Mouse (Mus musculus) limb, embryonic 10.5 days (tissue): ENCODE measurements around the gene Gm3099. TPM values are rescaled to one million over a fixed set of nuclear protein-coding genes. Genes with fewer than 3 reads are reported as not detected.
"Not testable (repeated sequence)": the region's sequence is repeated elsewhere in the genome, so short reads cannot be mapped to it uniquely, and the experiment has no call there.

ENCODE experiments used
- DNase-seq: peaks from one replicate; pipeline ENCODE4 v3.0.0-alpha.2; 2017; ENCODE audit warnings: low spot score
- H3K27ac ChIP-seq: fragments of 300-500 bp; sonication (generic); 2 replicates; pipeline ENCODE4 v1.5.1; 2016; ENCODE audit warnings: mild to moderate bottlenecking
- H3K27me3 ChIP-seq: fragments of 300-500 bp; sonication (generic); 2 replicates; pipeline ENCODE4 v1.6.1; 2016; ENCODE audit warnings: low read depth, mild to moderate bottlenecking; ENCODE audit not compliant: poor library complexity, severe bottlenecking
- H3K36me3 ChIP-seq: fragments of 300-500 bp; sonication (generic); 2 replicates; pipeline ENCODE4 v1.6.1; 2016; ENCODE audit warnings: mild to moderate bottlenecking, moderate library complexity
- H3K4me1 ChIP-seq: fragments of 300-500 bp; sonication (generic); 2 replicates; pipeline ENCODE4 v1.6.1; 2016
- H3K4me3 ChIP-seq: fragments of 300-500 bp; sonication (generic); 2 replicates; pipeline ENCODE4 v1.5.1; 2016; ENCODE audit warnings: mild to moderate bottlenecking, moderate library complexity
- H3K9me3 ChIP-seq: fragments of 300-500 bp; sonication (generic); replicated peaks from 2 replicates; pipeline ENCODE4 v1.6.1; 2016; ENCODE audit warnings: mild to moderate bottlenecking
- WGBS: fragments of 180-500 bp; shearing (Covaris S2); methylation state at CpG from one replicate; pipeline ENCODE4 v1.1.7; 2016; 5-methylcytosine and 5-hydroxymethylcytosine counted together
- polyA plus RNA-seq: library from polyadenylated mRNA; unstranded; fragments of >200 nt; fragmentation: Nextera tagmentation; extraction: Ambion mirVana; gene quantifications from 2 replicates; pipeline ENCODE4 v1.2.1, GENCODE M21; 2016

Gene Gm3099
- polyA plus RNA-seq, result not detected in 2 replicates

DNA sequence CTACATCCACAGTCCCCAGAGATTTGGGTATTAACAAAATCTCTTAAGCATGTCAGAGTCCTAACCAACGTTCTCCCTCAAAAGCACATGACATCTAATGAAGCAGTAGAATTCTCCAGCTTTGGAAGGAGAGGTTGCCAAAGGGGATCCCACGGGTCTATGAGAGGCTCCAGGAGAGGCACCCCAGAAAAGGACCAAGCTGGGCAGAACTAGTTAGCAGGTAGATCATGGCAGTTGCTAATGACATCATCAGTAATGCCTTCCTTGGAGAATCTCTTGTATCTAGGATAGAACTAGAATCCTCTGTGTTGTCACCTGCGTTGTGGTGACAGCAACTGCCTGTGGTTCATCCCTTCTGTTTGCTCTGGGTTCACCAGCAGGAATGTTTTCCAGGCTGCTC lies at the start of gene Gm3099:
Gm3099 (plus strand) TSS at position 301 of the 400 bp plus-strand sequence.
- H3K36me3 ChIP-seq, H3K27me3 ChIP-seq, DNase-seq, H3K9me3 ChIP-seq, H3K27ac ChIP-seq, H3K4me3 ChIP-seq, H3K4me1 ChIP-seq: not testable (repeated sequence)
- WGBS, result 79% methylated on average over 1 of the region's 3 CpGs

DNA sequence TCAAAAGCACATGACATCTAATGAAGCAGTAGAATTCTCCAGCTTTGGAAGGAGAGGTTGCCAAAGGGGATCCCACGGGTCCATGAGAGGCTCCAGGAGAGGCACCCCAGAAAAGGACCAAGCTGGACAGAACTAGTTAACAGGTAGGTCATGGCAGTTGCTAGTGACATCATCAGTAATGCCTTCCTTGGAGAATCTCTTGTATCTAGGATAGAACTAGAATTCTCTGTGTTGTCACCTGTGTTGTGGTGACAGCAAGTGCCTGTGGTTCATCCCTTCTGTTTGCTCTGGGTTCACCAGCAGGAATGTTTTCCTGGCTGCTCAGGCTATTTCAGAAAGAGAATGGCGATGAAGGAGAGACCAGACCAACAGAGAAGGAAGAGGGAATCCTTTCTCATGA lies 34.9 kb upstream of the Gm3099 start, which contains the start of gene Gm3095:
Gm3095 (plus strand) TSS at position 301 of the 400 bp plus-strand sequence.
- not testable (repeated sequence) for DNase-seq, H3K27me3 ChIP-seq, H3K9me3 ChIP-seq, H3K27ac ChIP-seq, H3K4me3 ChIP-seq, H3K36me3 ChIP-seq, H3K4me1 ChIP-seq
- WGBS, result no CpG with 5 or more reads among the region's 2 CpGs

DNA sequence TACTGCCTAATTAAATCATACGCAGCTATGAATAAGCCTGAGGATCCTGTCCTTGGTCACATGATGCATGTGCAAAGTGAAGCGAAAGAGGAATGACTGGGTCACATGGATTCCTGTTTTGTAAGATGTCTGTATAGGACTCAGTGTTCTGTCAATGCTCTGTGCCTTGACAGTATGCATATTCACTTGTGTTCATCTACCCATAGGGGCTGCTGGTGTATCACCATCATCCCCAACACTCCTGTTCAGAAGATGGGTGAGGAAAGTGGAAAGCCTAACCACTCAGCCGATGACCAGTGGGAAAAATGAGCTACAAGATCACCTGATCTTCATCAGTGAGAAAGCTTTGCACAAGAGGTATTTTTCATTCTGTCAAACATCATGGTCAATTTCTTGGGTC lies 25.4 kb downstream of the Gm3099 start, which contains the start of gene Gm5796:
Gm5796 (plus strand) TSS at position 301 of the 400 bp plus-strand sequence.
- not testable (repeated sequence) for H3K27ac ChIP-seq, H3K36me3 ChIP-seq, H3K4me1 ChIP-seq, H3K27me3 ChIP-seq, H3K9me3 ChIP-seq, DNase-seq, H3K4me3 ChIP-seq
- WGBS, result 100% methylated on average over 1 of the region's 3 CpGs

Other genes with a start within 250 kb of the Gm3099 start
- gene Gm3002, start 188.3 kb upstream of the Gm3099 start, polyA plus RNA-seq, result 0.25 TPM in 1 of 2 replicates, not detected in the other
- not detected in 2 replicates for gene Gm3033, start 152.1 kb upstream of the Gm3099 start, polyA plus RNA-seq
- gene Gm2916, start 114.2 kb upstream of the Gm3099 start, polyA plus RNA-seq, result not detected in 2 replicates
- gene Gm3029, start 66.6 kb upstream of the Gm3099 start, polyA plus RNA-seq, result not detected in 2 replicates
- not detected in 2 replicates for gene Gm3095, start 34.8 kb upstream of the Gm3099 start, polyA plus RNA-seq
- 0.20 and 0.63 TPM in 2 replicates for gene Gm5796, start 25.5 kb downstream of the Gm3099 start, polyA plus RNA-seq
- not detected in 2 replicates for gene Gm3115, start 85.7 kb downstream of the Gm3099 start, polyA plus RNA-seq
- gene Gm8108, start 112.1 kb downstream of the Gm3099 start, polyA plus RNA-seq, result 0.54 TPM in 1 of 2 replicates, not detected in the other
- gene Gm3127, start 166.6 kb downstream of the Gm3099 start, polyA plus RNA-seq, result not detected in 2 replicates
- gene Gm2974, start 184.2 kb downstream of the Gm3099 start, polyA plus RNA-seq, result 0.16 and 0.59 TPM in 2 replicates